Mouse (Mus musculus): ENCODE data around the gene Ddx31. TPM values are rescaled to one million over a fixed set of nuclear protein-coding genes. Genes with fewer than 3 reads are reported as not detected.

Gene Ddx31
- total RNA-seq, 2 experiments from 2014 or later, result 5.9 to 8.1 TPM

- intact Hi-C loops (cut with DNase I), result no loop called here
Measured at GRCm38 (mm10) chr2:28860678-28861423, 20.6 kb downstream of the Ddx31 start.

GRCm38 (mm10) chr2:28863857-28864256, 23.7 kb downstream of the Ddx31 start:
- DNase-seq (ENCODE audit: low spot score in 2 of 2), result no peak
- intact Hi-C loops (cut with DNase I), result no loop called here

More at GRCm38 (mm10) chr2:28860678-28861423, 20.6 kb downstream of the Ddx31 start:
- DNase-seq (ENCODE audit: low spot score in 2 of 2), result no peak

- no peak for DNase-seq (ENCODE audit: low spot score in 2 of 2)
Measured at GRCm38 (mm10) chr2:28867495-28867894, 27.3 kb downstream of the Ddx31 start.

GRCm38 (mm10) chr2:28875554-28875953, 35.3 kb downstream of the Ddx31 start:
- no peak for DNase-seq (ENCODE audit: low spot score in 2 of 2)
- intact Hi-C loops (cut with DNase I), result no loop called here

More at GRCm38 (mm10) chr2:28867495-28867894, 27.3 kb downstream of the Ddx31 start:
- intact Hi-C loops (cut with DNase I), result no loop called here

GRCm38 (mm10) chr2:28881275-28881674, 41.1 kb downstream of the Ddx31 start:
- intact Hi-C loops (cut with DNase I), result no loop called here
- no peak for DNase-seq (ENCODE audit: low spot score in 2 of 2)

- DNase-seq (ENCODE audit: low spot score in 2 of 2), result no peak
- intact Hi-C loops (cut with DNase I), result no loop called here
Measured at GRCm38 (mm10) chr2:28882047-28882446, 41.8 kb downstream of the Ddx31 start.

- intact Hi-C loops (cut with DNase I), result no loop called here
- DNase-seq (ENCODE audit: low spot score in 2 of 2), result no peak
Measured at GRCm38 (mm10) chr2:28882826-28883485, 42.8 kb downstream of the Ddx31 start.

- no peak for DNase-seq (ENCODE audit: low spot score in 2 of 2)
- intact Hi-C loops (cut with DNase I), result no loop called here
Measured at GRCm38 (mm10) chr2:28884914-28885313, 44.7 kb downstream of the Ddx31 start.

GRCm38 (mm10) chr2:28892796-28893195, 52.6 kb downstream of the Ddx31 start:
- intact Hi-C loops (cut with DNase I), result no loop called here
- DNase-seq (ENCODE audit: low spot score in 2 of 2), result no peak

GRCm38 (mm10) chr2:28893526-28893925, 53.3 kb downstream of the Ddx31 start:
- intact Hi-C loops (cut with DNase I), result no loop called here
- no peak for DNase-seq (ENCODE audit: low spot score in 2 of 2)

- no peak for DNase-seq (ENCODE audit: low spot score in 2 of 2)
- intact Hi-C loops (cut with DNase I), result no loop called here
Measured at GRCm38 (mm10) chr2:28895876-28896275, 55.7 kb downstream of the Ddx31 start.

GRCm38 (mm10) chr2:28897340-28897899, 57.2 kb downstream of the Ddx31 start:
- no peak for DNase-seq (ENCODE audit: low spot score in 2 of 2)
- intact Hi-C loops (cut with DNase I), result no loop called here

- intact Hi-C loops (cut with DNase I), result no loop called here
Measured at GRCm38 (mm10) chr2:28902291-28902690, 62.1 kb downstream of the Ddx31 start.

GRCm38 (mm10) chr2:28903871-28904270, 63.7 kb downstream of the Ddx31 start:
- intact Hi-C loops (cut with DNase I), result no loop called here
- DNase-seq (ENCODE audit: low spot score in 2 of 2), result no peak

More at GRCm38 (mm10) chr2:28902291-28902690, 62.1 kb downstream of the Ddx31 start:
- DNase-seq (ENCODE audit: low spot score in 2 of 2), result no peak

- DNase-seq (ENCODE audit: low spot score in 2 of 2), result no peak
- intact Hi-C loops (cut with DNase I), result no loop called here
Measured at GRCm38 (mm10) chr2:28904786-28905185, 64.6 kb downstream of the Ddx31 start.

- intact Hi-C loops (cut with DNase I), result no loop called here
- no peak for DNase-seq (ENCODE audit: low spot score in 2 of 2)
Measured at GRCm38 (mm10) chr2:28905561-28905960, 65.4 kb downstream of the Ddx31 start.

- intact Hi-C loops (cut with DNase I), result no loop called here
- DNase-seq (ENCODE audit: low spot score in 2 of 2), result no peak
Measured at GRCm38 (mm10) chr2:28907691-28908388, 67.6 kb downstream of the Ddx31 start.

- no peak for DNase-seq (ENCODE audit: low spot score in 2 of 2)
- intact Hi-C loops (cut with DNase I), result no loop called here
Measured at GRCm38 (mm10) chr2:28908389-28909153, 68.4 kb downstream of the Ddx31 start.

- intact Hi-C loops (cut with DNase I), result no loop called here
- DNase-seq (ENCODE audit: low spot score in 2 of 2), result no peak
Measured at GRCm38 (mm10) chr2:28909186-28909817, 69.1 kb downstream of the Ddx31 start.
